Mouse (Mus musculus): Measurements from ENCODE around the gene Gm27179. TPM values are rescaled to one million over a fixed set of nuclear protein-coding genes. Genes with fewer than 3 reads are reported as not detected.

Gene Gm27179
- polyA plus RNA-seq (2015; fragmentation: Nextera tagmentation; extraction: Ambion mirVana) = not detected in 2 replicates

DNA sequence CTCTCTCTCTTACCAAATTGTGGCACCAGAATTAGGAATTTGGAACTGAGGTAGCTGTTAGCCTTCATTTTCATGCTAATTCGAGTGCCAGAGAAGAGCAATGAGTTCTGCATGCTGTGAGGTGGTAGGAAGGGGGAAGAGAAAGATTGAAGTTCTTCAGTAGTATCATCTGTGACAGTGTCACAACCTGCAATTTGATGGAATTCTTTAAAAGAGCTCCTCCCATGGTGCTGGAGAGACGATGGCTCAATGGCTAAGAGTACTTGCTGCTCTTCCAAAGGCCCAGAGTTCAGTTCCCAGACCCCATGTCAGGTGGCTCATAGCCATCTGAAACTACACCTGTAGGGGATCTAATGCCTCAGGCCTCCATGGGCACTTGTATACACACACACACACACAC, at the start of gene Gm27179:
TSS of gene Gm27179 (minus strand) at position 101 of the 400 bp plus-strand sequence.

DNA sequence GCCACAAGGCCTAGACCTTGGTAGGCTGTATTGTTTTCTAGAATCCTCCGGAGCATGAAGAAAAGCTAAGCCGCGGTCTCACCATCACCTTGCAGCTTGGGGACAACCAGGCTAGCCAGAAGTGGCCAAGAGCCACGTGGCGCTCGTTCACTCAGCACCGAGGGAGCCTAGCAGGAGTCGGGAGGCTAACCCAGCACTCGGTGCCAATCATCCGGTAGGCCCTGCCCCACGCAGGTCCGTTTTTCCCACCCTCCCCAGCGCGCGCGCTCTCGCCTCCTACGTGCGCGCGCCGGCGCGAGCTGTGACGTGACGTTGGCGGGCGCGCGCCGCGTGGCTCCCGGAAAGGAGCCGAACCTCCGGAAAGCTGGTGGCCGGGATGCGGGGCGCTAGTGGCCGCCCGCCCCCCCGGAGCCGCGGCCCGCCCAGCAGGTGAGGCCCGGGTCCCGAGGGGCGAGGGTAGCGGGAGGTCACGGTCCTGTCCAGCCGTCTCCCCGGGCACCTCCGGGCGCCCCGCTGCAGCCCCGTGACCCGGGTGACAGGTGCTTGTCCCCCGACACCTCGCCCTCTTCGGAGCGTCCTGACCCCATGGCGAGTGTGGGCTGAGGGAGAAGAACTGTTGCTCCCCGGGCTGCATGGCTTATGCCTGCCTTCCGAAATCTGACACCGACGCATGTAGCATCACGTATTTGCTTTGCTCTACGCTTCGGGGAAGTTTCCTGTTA, 42.9 kb upstream of the Gm27179 start, which contains the start of gene Entpd4b:
TSS of gene Entpd4b (plus strand) at position 315 of the 722 bp plus-strand sequence.

DNA sequence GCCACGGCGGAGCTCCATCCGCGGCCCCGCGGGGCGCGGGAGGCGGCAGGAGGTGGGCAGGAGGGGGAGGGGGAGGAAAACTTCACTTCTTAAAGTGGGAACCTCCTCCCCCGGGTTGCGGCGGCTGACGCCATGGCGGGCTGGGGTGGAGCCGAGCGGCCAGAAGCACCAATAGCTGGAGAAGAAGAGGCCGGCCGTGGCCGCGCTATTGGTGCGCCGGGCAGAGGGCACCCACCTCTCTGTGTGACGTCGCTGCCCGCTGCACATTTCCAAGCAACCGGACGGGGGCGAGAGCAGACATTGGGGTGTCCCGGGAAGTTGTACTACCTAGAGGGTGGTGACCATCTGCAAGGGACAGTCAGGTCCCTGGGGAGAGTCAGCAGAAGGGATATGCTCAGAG, 9.2 kb downstream of the Gm27179 start, which contains the start of gene Gm16867:
TSS of gene Gm16867 (minus strand) at position 189 of the 400 bp plus-strand sequence.

Other genes with a start within 250 kb of the Gm27179 start
- not detected in 2 replicates for gene Synb, start 218.2 kb downstream of the Gm27179 start, polyA plus RNA-seq (2015; fragmentation: Nextera tagmentation; extraction: Ambion mirVana)
- 0.10 TPM in 1 of 2 replicates, not detected in the other for gene Gm16867, start 9.2 kb downstream of the Gm27179 start, polyA plus RNA-seq (2015; fragmentation: Nextera tagmentation; extraction: Ambion mirVana)
- gene Entpd4b, start 42.9 kb upstream of the Gm27179 start, polyA plus RNA-seq (2015; fragmentation: Nextera tagmentation; extraction: Ambion mirVana) = 17.3 and 17.8 TPM in 2 replicates